Mouse (Mus musculus): ENCODE data around the gene Rab42.

DNA sequence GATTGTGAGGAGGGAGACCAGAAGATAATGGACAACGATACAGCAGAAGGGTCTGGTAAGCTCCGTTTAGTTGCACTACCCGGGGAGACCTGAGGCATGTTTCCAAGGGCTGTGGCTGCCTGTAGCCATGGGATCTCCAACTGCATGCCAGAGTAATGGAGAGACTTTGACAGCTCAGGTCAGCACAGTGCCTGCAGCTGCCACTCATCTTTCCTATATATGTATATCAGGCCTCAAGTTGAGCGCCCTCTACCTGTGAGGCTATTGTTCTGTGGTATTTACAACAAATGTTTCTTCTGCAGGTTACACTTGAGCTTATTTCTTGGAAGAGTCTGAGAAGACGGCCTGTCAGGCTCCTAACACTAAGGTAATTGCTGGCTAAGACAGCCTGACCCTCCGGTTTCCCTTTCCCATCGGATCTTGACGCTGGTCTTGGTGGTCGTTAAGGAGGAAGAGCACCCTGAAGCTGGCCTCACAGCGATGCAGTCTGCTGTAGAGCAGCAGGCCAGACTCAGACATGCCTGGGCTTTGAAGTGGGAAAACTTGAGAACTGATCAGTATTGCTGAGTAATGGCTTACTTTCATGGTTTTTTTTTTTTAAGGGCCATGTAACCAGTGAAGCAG lies 6.8 kb upstream of the Rab42 start:
- peak; percentile 54 for TF ChIP-seq CTCF (IDR thresholded peaks at IDR 0.05; ENCODE audit: low read depth)
- TF ChIP-seq EP300 (IDR thresholded peaks at IDR 0.05; ENCODE audit: low read depth) = no peak
